Mouse (Mus musculus): ENCODE measurements around the gene Zfp142.
A peak's percentile ranks its signal among the peaks of the same experiment; 100 is the strongest.

The Zfp142 gene

DNA sequence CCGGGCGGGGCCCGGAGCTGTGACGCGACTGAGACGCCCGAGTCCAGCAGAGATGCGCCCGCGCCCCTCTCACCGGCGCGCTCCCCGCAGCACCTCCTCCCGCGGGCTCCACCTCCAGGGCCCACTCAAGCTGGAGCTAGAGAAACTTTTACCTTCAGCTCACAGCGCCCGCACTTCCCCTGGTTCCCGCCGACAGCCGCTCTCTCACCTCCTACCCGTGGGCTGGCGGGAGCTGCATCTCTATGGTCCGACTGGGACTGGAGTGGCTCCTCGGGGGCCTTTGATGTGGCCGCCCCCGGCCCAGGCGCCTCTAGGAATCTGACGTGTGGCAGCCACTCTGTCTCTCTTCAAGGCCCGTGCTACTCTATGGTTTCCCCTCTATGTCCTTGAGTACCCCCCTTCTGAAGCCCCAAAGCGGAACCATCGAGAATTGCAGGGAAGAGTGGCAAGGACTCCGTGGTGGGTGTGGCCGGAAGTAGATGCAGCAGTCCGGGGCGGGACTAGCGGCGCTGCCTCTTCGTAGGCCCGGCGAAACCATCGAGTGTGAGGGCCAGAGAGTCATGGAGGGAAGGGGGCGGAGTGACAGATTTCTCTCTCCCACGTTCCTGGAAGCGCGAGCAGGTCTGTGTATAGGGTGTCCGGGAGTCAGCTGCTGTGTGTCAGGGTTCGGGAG, at the start of gene Zfp142, which contains the start of gene Bcs1l:
TSS of gene Zfp142 (minus strand) at position 474 of the 673 bp plus-strand sequence.
TSS of gene Bcs1l (plus strand) at position 517 of the 673 bp plus-strand sequence.
- peak; percentile 98 for DNase-seq (ENCODE audit: low spot score in 2 of 2)

DNA sequence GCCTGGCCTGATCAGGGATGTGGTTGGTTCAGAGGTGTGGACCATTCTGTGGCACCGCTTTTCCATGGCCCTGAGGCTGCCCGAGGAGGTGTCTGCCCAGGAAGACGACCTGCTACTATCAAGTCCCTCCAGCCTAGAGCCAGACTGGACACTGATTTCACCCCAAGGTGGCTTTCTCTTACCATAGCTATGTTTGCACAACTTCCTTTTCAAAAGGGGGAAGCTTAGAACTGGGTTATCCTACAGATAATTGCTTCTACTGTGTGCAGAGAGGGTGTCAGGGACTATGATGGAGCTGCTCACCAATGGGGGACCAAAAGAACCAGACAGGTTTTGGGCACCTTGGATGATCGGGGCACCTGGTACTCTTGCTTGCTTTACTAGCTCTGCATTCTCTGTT, 44.7 kb upstream of the Zfp142 start:
- DNase-seq (ENCODE audit: low spot score in 2 of 2): no peak

GRCm38 (mm10) chr1:74628001-74628400, 40.0 kb upstream of the Zfp142 start:
- DNase-seq (ENCODE audit: low spot score in 2 of 2): no peak

DNA sequence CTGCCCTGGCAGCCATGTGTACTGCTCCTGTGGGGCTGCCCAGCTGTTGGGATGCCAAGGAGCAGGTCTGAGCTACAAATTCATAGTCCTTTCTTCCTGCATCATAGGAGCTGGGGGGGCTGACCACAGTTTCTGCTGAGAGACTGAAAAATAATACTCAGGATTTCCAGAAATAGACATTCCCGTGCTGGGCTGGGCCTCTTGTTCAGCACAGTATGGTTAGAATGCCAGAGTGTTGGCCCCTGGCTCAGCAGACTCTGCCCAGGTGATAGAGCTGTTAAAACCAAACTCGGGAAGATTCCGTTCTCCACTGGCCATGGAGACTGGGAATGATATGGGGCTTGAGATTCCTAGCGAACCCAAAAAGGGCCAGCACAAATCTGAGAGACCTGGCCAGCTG, 38.0 kb upstream of the Zfp142 start:
- DNase-seq (ENCODE audit: low spot score in 2 of 2): no peak

- DNase-seq (ENCODE audit: low spot score in 2 of 2): no peak
Measured at GRCm38 (mm10) chr1:74624183-74624582, 36.1 kb upstream of the Zfp142 start.

GRCm38 (mm10) chr1:74601267-74601962, 13.4 kb upstream of the Zfp142 start, which contains the start of the genes Rnf25 and Stk36:
Gene Rnf25, minus strand, starts transcription at chr1:74601397.
Gene Stk36, plus strand, starts transcription at chr1:74601445.
- DNase-seq (ENCODE audit: low spot score in 2 of 2): peak; percentile 71 to 83

GRCm38 (mm10) chr1:74600501-74601266, 12.6 kb upstream of the Zfp142 start:
- no peak for DNase-seq (ENCODE audit: low spot score in 2 of 2)

GRCm38 (mm10) chr1:74594434-74594833, 6.4 kb upstream of the Zfp142 start:
- no peak for DNase-seq (ENCODE audit: low spot score in 2 of 2)

DNA sequence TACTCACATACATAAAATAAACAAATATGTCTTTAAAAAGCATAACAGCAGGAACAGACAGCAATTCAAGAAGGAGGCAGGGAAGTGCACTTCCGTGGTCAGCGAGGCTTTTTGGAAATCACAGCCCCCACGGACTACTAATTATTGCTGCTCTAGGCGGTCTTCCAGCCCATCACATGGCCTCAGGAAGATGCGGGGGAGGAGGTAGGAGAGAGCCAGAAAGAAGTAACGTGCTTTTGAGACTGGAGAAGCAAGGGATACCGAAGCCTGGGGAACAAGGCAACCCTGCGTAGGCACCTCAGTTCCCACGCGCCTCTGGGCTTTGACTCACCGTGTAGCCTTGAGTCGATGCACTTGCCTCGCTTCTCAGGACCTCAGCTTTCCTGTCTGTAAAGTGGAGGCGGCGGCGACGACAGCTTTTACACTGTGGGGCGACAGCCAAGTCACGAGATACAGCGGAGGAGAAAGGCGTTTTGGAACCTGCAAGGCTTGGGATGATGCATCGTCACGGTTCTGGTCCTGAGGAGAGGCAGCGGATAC, 743 bp downstream of the Zfp142 start:
- no peak for DNase-seq (ENCODE audit: low spot score in 2 of 2)

DNA sequence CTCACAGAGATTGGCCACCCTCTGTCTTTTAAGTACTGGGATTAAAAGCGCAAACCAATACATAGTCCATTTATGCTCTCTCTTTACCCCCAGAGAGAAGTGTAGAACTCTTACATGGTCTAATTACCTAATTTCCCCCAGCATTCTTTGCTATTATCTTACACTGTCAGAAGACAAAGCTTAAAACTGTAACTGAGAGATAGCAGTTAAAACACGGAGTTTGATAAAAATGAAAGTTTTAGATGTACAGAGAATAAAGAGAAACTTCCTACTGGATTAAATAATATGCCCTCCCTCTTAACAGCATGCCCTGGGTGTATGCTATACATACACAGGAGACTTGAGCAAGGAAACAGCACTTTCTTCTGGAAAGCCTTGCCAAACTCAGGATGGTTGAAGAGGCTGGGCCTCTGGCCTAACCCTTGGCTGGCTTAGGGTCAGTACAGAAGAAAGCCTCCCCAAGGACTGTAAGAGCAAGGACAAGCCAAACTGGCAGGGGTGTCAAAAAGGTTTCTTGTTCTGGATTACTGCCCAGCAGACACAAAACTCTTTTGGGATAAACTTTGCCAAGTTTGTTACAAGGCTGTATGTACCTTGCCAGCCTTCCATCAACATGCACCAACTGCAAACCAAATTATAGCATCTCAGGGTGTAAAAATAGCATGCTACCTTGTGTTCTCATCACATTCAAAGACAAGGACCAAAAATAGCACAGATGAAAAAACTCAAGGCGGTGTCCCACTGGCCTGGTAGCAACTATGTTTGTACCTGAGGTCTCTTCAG, 3.2 kb downstream of the Zfp142 start:
- no peak for DNase-seq (ENCODE audit: low spot score in 2 of 2)

DNA sequence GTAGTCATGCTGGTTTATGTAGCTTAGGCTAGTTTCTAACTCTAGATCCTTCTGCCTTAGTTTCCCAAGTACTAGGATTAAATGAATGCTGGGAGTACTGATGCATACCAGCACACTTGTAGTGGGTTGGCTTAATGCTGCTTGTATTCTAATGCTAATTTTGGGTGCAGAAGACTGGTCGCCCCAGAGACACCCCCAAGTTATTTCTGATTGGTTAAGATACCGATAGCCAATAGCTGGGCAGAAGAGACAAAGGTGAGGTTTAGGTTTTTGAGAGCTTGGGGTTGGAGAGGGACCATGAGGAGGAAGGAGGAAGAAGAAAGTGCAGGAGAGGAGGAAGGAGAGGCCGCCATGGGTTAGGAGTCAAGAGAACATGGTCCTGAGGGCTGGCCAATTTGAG, 5.4 kb downstream of the Zfp142 start:
- no peak for DNase-seq (ENCODE audit: low spot score in 2 of 2)

DNA sequence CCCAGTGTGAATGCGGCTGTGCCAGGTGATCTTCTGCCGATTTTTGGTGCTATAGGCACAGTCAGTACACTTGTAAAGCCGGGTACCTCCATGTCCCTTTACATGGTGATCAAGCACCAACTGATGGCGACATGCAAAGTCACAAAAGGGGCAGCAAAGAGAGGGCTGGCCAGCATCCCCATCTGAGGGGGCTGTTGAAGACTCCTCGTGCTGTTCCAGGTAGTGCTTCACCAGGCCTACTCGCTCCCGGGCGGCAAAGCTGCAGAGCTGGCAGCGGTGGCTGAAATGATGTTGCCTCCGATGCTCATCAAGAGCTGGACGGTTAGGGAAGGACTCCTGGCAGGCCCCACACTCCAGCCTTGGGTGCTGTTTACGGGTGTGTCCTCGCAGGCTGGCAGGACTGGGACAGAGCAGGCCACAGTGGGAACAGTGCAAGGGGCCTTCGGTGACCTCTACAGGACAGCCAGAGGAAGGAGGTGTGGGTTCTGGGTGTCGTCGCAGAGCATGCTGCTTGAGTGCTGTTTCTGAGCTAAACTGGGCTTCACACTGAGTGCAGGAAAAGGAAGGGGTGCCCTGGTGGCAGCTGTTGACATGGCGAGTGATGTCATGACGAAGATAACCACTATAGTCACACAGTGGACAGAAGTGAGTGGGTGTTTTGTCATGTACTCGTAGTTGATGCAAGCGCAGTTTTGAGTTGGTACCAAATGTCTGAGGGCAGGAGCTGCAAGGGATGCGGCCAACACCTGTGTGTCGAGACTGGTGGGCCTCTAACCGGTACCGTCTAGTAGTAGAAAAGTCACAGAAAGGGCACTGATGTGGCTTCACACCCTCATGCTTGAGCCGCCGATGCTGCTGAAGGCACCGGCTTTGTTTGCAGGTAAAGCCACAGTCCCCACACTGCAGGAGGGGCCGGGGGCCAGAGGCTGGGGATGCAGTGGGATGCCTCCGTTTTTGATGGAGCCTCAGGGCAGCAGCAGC, 18.0 kb downstream of the Zfp142 start:
- DNase-seq (ENCODE audit: low spot score in 2 of 2): no peak

GRCm38 (mm10) chr1:74565834-74566233, 22.2 kb downstream of the Zfp142 start:
- DNase-seq (ENCODE audit: low spot score in 2 of 2): no peak

GRCm38 (mm10) chr1:74559061-74559460, 29.0 kb downstream of the Zfp142 start:
- DNase-seq (ENCODE audit: low spot score in 2 of 2): no peak

DNA sequence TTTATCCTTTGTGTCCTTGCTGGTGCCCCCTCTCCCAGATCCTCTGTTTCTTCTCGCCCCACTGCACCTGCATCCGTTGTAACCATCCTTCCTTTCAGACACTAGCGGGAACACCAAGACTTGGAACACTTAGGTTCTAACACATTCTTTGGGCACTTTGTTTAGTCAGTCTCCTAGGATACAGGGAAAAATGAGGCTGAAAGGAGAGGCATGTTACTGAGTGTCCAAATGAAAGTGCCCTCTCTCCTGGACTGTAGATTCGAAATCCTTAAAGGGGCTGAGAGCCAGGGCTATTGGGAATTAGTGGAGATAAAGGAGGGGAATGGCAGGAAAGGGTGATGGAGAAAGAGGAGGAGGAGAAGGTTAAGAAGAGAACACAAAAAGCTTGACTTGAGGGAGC, 43.9 kb downstream of the Zfp142 start, which contains the start of gene Usp37:
TSS of gene Usp37 (minus strand) at position 101 of the 400 bp plus-strand sequence.
- DNase-seq (ENCODE audit: low spot score in 2 of 2): no peak

DNA sequence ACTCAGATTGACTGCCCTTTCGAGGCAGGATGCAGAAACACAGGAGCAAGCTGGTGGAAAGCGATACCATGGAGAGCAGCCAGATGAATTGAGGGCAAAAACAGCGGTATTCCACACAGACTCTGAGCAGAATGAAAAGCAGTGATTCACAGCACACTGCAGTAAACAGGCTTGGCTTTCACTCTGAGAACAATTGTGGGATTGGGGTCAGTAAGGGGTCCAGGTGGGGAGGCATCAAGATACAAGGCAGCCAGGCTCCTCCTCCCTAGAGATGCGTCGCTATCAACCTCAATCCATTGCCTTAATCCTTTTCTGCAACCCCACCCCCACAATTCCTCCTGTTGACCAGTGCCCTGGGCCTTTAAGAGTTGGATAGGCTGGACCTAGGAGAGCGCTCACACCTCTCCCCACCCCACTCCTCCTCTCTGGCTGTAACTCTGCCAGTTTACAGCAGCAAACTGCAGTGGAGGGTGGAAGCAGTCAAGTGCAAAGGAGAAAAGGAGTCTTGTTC, 45.5 kb downstream of the Zfp142 start, which contains the start of gene Plcd4:
TSS of gene Plcd4 (plus strand) at position 438 of the 511 bp plus-strand sequence.
- DNase-seq (ENCODE audit: low spot score in 2 of 2): peak; percentile 14 to 26

DNA sequence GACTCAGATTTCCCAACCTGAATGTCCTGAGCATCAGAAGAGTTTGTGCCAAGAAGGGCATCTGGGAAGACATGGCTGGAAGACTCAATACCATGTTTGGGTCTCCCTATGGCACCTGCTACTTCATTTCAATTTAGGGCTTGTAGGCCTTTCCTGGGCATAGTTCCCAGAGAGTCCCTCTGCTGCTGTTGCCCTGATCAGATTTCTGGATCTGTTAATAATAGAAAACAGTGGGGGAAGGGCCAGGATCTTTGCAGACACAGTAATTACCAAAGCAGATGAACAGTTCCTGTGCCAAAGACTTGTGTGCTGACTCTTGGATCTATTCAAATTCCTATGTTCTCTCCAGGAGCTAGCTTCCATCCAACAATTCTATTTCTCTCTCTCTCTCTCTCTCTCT, 49.4 kb downstream of the Zfp142 start:
- DNase-seq (ENCODE audit: low spot score in 2 of 2): no peak

GRCm38 (mm10) chr1:74528589-74528988, 59.5 kb downstream of the Zfp142 start:
- no peak for DNase-seq (ENCODE audit: low spot score in 2 of 2)

- no peak for DNase-seq (ENCODE audit: low spot score in 2 of 2)
Measured at GRCm38 (mm10) chr1:74524746-74525145, 63.3 kb downstream of the Zfp142 start.

DNA sequence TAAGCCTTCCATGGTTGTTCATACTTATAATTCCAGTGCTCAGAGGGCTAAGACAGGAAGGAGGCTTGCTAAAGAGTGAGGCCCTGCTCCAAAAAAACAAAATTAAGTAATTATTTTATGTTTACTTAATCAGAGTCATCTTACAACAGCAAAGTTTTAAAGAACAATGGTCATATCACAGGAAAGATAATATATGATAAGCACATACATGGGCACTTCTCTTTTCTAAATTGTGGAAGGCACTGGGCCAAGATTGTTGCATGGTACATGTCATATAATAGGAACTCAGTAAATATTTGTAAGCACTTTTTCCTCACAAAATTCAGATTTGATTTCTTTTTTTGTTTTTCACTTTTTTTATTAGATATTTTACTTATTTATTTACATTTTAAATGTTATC, 68.2 kb downstream of the Zfp142 start:
- DNase-seq (ENCODE audit: low spot score in 2 of 2): no peak

Measured in frontal cortex, postnatal 10 days (tissue).